Mouse (Mus musculus): ENCODE results near the gene Zdhhc14. TPM values are rescaled to one million over a fixed set of nuclear protein-coding genes. Genes with fewer than 3 reads are reported as not detected.

Zdhhc14 gene
- polyA plus RNA-seq, 1 experiment: 2.9 TPM

- WGBS: 91% methylated on average over 2 of the region's 2 CpGs
- no peak for TF ChIP-seq POLR2A (IDR thresholded peaks at IDR 0.05; ENCODE audit: low read depth, low read length)
- TF ChIP-seq CTCF (IDR thresholded peaks at IDR 0.05; ENCODE audit: extremely low read depth, insufficient read length, insufficient replicate concordance, low read depth, low read length): no peak
- H3K4me3 ChIP-seq (ENCODE audit: low read depth, low read length): no peak overlapping the region
Observed at GRCm38 (mm10) chr17:5542177-5542576, 49.8 kb downstream of the Zdhhc14 start.

DNA sequence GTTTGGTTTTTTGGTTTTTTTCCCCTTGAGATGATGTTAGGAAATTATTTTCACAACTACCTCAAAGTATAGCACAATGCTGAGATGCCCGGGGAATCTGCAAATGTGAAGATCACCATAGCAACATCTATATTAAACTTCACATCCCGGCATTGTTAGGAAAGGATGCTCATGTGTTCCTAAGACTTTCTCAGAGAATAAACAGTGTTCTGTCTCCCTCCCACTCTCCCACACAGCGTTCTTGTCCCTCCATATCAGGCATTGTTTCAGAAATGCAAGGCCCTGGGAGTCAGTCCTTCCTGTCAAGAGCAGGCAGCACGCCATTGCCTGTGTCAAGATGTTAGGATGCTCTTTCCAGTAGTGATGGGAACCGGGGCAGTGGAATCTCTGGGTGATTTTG, 51.7 kb downstream of the Zdhhc14 start:
- no peak overlapping the region for H3K4me3 ChIP-seq (ENCODE audit: low read depth, low read length)
- H3K36me3 ChIP-seq (ENCODE audit: control insufficient read depth, insufficient read depth, low read length): no peaks in the 10 kb centered on the region
- no peak for TF ChIP-seq POLR2A (IDR thresholded peaks at IDR 0.05; ENCODE audit: low read depth, low read length)
- TF ChIP-seq CTCF (IDR thresholded peaks at IDR 0.05; ENCODE audit: extremely low read depth, insufficient read length, insufficient replicate concordance, low read depth, low read length): no peak
- H3K27me3 ChIP-seq (ENCODE audit: control insufficient read depth, insufficient read depth, low read length): no peaks in the 10 kb centered on the region
- H3K4me1 ChIP-seq (ENCODE audit: control insufficient read depth, insufficient read depth, insufficient read length, low read length): no peaks in the 10 kb centered on the region
- 80% methylated on average over 5 of the region's 5 CpGs for WGBS
- H3K27ac ChIP-seq (ENCODE audit: insufficient read depth, low read depth, low read length): no peak overlapping the region

More at GRCm38 (mm10) chr17:5542177-5542576, 49.8 kb downstream of the Zdhhc14 start:
- Histone ChIP-seq H3K27ac (ENCODE audit: insufficient read depth, low read depth, low read length) (no peak overlapping the region), H3K27me3 (ENCODE audit: control insufficient read depth, insufficient read depth, low read length) (no peaks in the 10 kb centered on the region), H3K36me3 (ENCODE audit: control insufficient read depth, insufficient read depth, low read length) (no peaks in the 10 kb centered on the region), H3K4me1 (ENCODE audit: control insufficient read depth, insufficient read depth, insufficient read length, low read length) (no peaks in the 10 kb centered on the region)

DNA sequence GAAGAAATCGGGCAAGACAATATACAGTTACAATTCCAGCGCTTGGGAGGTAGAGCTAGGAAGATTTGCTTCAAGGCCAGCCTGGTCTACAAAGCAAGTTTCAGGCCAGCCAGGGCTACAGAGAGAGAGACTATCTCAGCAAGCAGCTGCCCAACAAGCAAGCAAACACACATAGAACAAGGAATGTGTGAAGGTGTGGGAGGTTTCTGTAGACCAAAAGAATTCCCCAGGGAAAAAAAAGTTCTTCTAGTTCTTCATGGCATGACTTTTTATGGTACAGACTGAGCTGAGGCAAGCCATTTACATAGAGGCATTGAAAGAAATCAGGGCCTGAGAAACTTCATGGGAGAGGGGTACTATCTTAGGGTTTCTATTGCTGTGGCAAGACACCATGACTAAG, 52.7 kb downstream of the Zdhhc14 start:
- H3K27ac ChIP-seq (ENCODE audit: insufficient read depth, low read depth, low read length): no peak overlapping the region
- H3K36me3 ChIP-seq (ENCODE audit: control insufficient read depth, insufficient read depth, low read length): no peaks in the 10 kb centered on the region
- TF ChIP-seq CTCF (IDR thresholded peaks at IDR 0.05; ENCODE audit: extremely low read depth, insufficient read length, insufficient replicate concordance, low read depth, low read length) (no peak), POLR2A (IDR thresholded peaks at IDR 0.05; ENCODE audit: low read depth, low read length) (no peak)
- H3K4me3 ChIP-seq (ENCODE audit: low read depth, low read length): no peak overlapping the region
- no peaks in the 10 kb centered on the region for H3K27me3 ChIP-seq (ENCODE audit: control insufficient read depth, insufficient read depth, low read length)
- H3K4me1 ChIP-seq (ENCODE audit: control insufficient read depth, insufficient read depth, insufficient read length, low read length): no peaks in the 10 kb centered on the region
- 95% methylated on average over 2 of the region's 2 CpGs for WGBS

DNA sequence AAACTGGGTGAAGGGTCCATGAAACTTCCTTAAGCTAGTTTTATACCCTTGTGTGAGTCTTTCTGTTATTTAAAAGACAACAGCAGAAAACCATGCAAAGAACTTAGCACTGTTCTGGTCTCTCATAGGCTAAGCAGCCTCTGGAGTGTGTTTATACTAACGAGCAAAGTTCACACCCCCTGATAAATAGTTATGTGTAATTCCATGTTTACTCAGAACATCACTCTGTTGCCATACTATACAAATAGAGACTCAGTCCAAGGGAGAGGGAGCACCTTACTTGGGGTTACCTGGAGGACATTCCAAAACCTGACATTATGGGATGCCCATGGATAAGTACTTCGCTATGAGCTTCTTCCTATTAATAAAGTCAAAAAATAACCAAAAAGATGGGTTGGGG, 56.2 kb downstream of the Zdhhc14 start:
- H3K27me3 ChIP-seq (ENCODE audit: control insufficient read depth, insufficient read depth, low read length): no peaks in the 10 kb centered on the region
- H3K27ac ChIP-seq (ENCODE audit: insufficient read depth, low read depth, low read length): no peak overlapping the region
- peaks cover 7% of the 10 kb centered on the region for H3K4me1 ChIP-seq (ENCODE audit: control insufficient read depth, insufficient read depth, insufficient read length, low read length)
- H3K4me3 ChIP-seq (ENCODE audit: low read depth, low read length): no peak overlapping the region
- no peaks in the 10 kb centered on the region for H3K36me3 ChIP-seq (ENCODE audit: control insufficient read depth, insufficient read depth, low read length)
- no peak for TF ChIP-seq CTCF (IDR thresholded peaks at IDR 0.05; ENCODE audit: extremely low read depth, insufficient read length, insufficient replicate concordance, low read depth, low read length)
- 69% methylated on average over 2 of the region's 2 CpGs for WGBS

GRCm38 (mm10) chr17:5549460-5549859, 57.1 kb downstream of the Zdhhc14 start:
- peaks cover 9% of the 10 kb centered on the region for H3K4me1 ChIP-seq (ENCODE audit: control insufficient read depth, insufficient read depth, insufficient read length, low read length)
- no peak overlapping the region for H3K27ac ChIP-seq (ENCODE audit: insufficient read depth, low read depth, low read length)
- TF ChIP-seq POLR2A (IDR thresholded peaks at IDR 0.05; ENCODE audit: low read depth, low read length) (no peak), CTCF (IDR thresholded peaks at IDR 0.05; ENCODE audit: extremely low read depth, insufficient read length, insufficient replicate concordance, low read depth, low read length) (no peak)
- 97% methylated on average over 6 of the region's 6 CpGs for WGBS
- H3K27me3 ChIP-seq (ENCODE audit: control insufficient read depth, insufficient read depth, low read length): no peaks in the 10 kb centered on the region
- no peak overlapping the region for H3K4me3 ChIP-seq (ENCODE audit: low read depth, low read length)
- no peaks in the 10 kb centered on the region for H3K36me3 ChIP-seq (ENCODE audit: control insufficient read depth, insufficient read depth, low read length)

GRCm38 (mm10) chr17:5550444-5550843, 58.1 kb downstream of the Zdhhc14 start:
- Histone ChIP-seq H3K36me3 (ENCODE audit: control insufficient read depth, insufficient read depth, low read length) (no peaks in the 10 kb centered on the region), H3K27me3 (ENCODE audit: control insufficient read depth, insufficient read depth, low read length) (no peaks in the 10 kb centered on the region), H3K4me3 (ENCODE audit: low read depth, low read length) (no peak overlapping the region), H3K27ac (ENCODE audit: insufficient read depth, low read depth, low read length) (no peak overlapping the region), H3K4me1 (ENCODE audit: control insufficient read depth, insufficient read depth, insufficient read length, low read length) (peaks cover 13% of the 10 kb centered on the region)
- 94% methylated on average over 10 of the region's 10 CpGs for WGBS
- TF ChIP-seq CTCF (IDR thresholded peaks at IDR 0.05; ENCODE audit: extremely low read depth, insufficient read length, insufficient replicate concordance, low read depth, low read length) (no peak), POLR2A (IDR thresholded peaks at IDR 0.05; ENCODE audit: low read depth, low read length) (no peak)

DNA sequence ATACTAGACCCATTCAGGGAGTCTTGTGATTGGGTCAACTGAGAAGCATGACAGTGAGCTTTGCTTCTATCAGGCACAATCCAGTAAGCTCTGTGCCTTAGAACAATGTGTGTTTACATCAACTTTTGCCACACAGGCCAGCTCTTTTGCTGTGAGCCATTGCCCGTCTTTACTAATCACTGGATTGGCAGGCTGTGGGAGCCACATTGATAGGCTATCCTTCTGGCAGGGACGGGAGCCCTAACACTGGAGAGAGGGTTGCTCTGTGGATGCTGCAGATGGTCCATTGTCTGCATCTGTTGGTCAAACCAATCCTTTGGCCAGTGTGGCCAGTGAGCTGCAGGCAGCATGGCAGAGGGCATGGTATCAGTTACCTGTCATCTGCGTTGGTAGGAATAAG, 58.8 kb downstream of the Zdhhc14 start:
- 95% methylated on average over 3 of the region's 3 CpGs for WGBS
- H3K4me3 ChIP-seq (ENCODE audit: low read depth, low read length): no peak overlapping the region
- H3K27ac ChIP-seq (ENCODE audit: insufficient read depth, low read depth, low read length): no peak overlapping the region
- H3K27me3 ChIP-seq (ENCODE audit: control insufficient read depth, insufficient read depth, low read length): no peaks in the 10 kb centered on the region
- TF ChIP-seq POLR2A (IDR thresholded peaks at IDR 0.05; ENCODE audit: low read depth, low read length) (no peak), CTCF (IDR thresholded peaks at IDR 0.05; ENCODE audit: extremely low read depth, insufficient read length, insufficient replicate concordance, low read depth, low read length) (no peak)
- H3K4me1 ChIP-seq (ENCODE audit: control insufficient read depth, insufficient read depth, insufficient read length, low read length): peaks cover 14% of the 10 kb centered on the region
- no peaks in the 10 kb centered on the region for H3K36me3 ChIP-seq (ENCODE audit: control insufficient read depth, insufficient read depth, low read length)

Data from small intestine, adult 2 months (tissue).